In genomic region chrX:162828016-162828415, GRCm38 (mm10) we compare ENCODE assay signal across 8 mouse cellular contexts. TPM values are rescaled to one million over a fixed set of nuclear protein-coding genes. Genes with fewer than 3 reads are reported as not detected.
A peak's percentile ranks its signal among the peaks of the same experiment; 100 is the strongest.
DNase-seq lines count a peak whose midpoint lies in the region; ATAC-seq and TF ChIP-seq lines count a peak whose summit lies in the region.

No protein-coding gene starts in this region.

- H3K9ac ChIP-seq in kidney, embryonic 16.5 days (replicated peaks; ENCODE audit: low read length), result peak overlapping the region; percentile 67
- H3K9ac ChIP-seq in intestine, embryonic 16.5 days (ENCODE audit: low read depth, low read length), result peak overlapping the region; percentile 68; the same call in 1 of the 2 replicates
- peak overlapping the region; percentile 60; the same call in 1 of the 2 replicates for H3K9ac ChIP-seq in midbrain, embryonic 11.5 days (ENCODE audit: low read length)

- no peak for ATAC-seq in kidney, embryonic 16.5 days (ENCODE audit: low FRiP score, low TSS enrichment)
- ATAC-seq in intestine, embryonic 16.5 days, result no peak
- ATAC-seq in midbrain, embryonic 11.5 days (ENCODE audit: low FRiP score), result no peak
- ATAC-seq in activated CD4-positive, CD25-positive, alpha-beta regulatory T cell, adult 4 months, result no peak

- H3K4me1 ChIP-seq in kidney, embryonic 16.5 days (ENCODE audit: insufficient read depth, low read length), result no peaks in the 10 kb centered on the region
- no peaks in the 10 kb centered on the region for H3K4me1 ChIP-seq in embryonic fibroblast, embryonic 13.5 days (ENCODE audit: control insufficient read depth, insufficient read depth, low read length)
- no peaks in the 10 kb centered on the region for H3K4me1 ChIP-seq in intestine, embryonic 16.5 days (ENCODE audit: control insufficient read depth, insufficient read depth, low read length)
- no peaks in the 10 kb centered on the region for H3K4me1 ChIP-seq in midbrain, embryonic 11.5 days (ENCODE audit: control insufficient read depth, insufficient read depth, low read length)

- H3K27ac ChIP-seq in kidney, embryonic 16.5 days (ENCODE audit: low read length), result no peak overlapping the region
- no peak overlapping the region for H3K27ac ChIP-seq in embryonic fibroblast, embryonic 13.5 days (ENCODE audit: insufficient read depth, low read length)
- H3K27ac ChIP-seq in intestine, embryonic 16.5 days (ENCODE audit: low read length), result no peak overlapping the region
- no peak overlapping the region for H3K27ac ChIP-seq in midbrain, embryonic 11.5 days (ENCODE audit: low read depth, low read length)

- no peaks in the 10 kb centered on the region for H3K9me3 ChIP-seq in kidney, embryonic 16.5 days (ENCODE audit: low read length)
- no peaks in the 10 kb centered on the region for H3K9me3 ChIP-seq in intestine, embryonic 16.5 days (ENCODE audit: control insufficient read depth, low read length)
- H3K9me3 ChIP-seq in midbrain, embryonic 11.5 days (ENCODE audit: control insufficient read depth, low read length), result no peaks in the 10 kb centered on the region

- H3K4me3 ChIP-seq in kidney, embryonic 16.5 days (ENCODE audit: low read length), result peak overlapping the region; percentile 60
- H3K4me3 ChIP-seq in embryonic fibroblast, embryonic 13.5 days (ENCODE audit: insufficient read depth, low read length), result peak overlapping the region; percentile 76
- peak overlapping the region; percentile 59 for H3K4me3 ChIP-seq in intestine, embryonic 16.5 days (ENCODE audit: low read length)
- peak overlapping the region; percentile 50 for H3K4me3 ChIP-seq in midbrain, embryonic 11.5 days (ENCODE audit: low read depth, low read length)

- no peak for DNase-seq in kidney, adult 18-20 months
- no peak for DNase-seq in midbrain, embryonic 11.5 days (ENCODE audit: low spot score, missing footprints)
- DNase-seq in layer of hippocampus, postnatal 10 days (ENCODE audit: low spot score in 2 of 2), result no peak
- no peak for DNase-seq in gastrocnemius, adult 8-10 months (ENCODE audit: low spot score in 2 of 2)

- no peak for TF ChIP-seq POLR2A in embryonic fibroblast, embryonic 13.5 days (IDR thresholded peaks at IDR 0.05; ENCODE audit: low read depth, low read length)

- no peaks in the 10 kb centered on the region for H3K36me3 ChIP-seq in kidney, embryonic 16.5 days (ENCODE audit: insufficient read depth, low read length)
- H3K36me3 ChIP-seq in intestine, embryonic 16.5 days (ENCODE audit: control insufficient read depth, insufficient read depth, low read length), result no peaks in the 10 kb centered on the region
- H3K36me3 ChIP-seq in midbrain, embryonic 11.5 days (ENCODE audit: control insufficient read depth, insufficient read depth, low read length), result no peaks in the 10 kb centered on the region

- WGBS in kidney, embryonic 16.5 days, result 47% methylated on average over 6 of the region's 6 CpGs
- 44% methylated on average over 6 of the region's 6 CpGs for WGBS in intestine, embryonic 16.5 days
- 44% methylated on average over 6 of the region's 6 CpGs for WGBS in midbrain, embryonic 11.5 days

- H3K27me3 ChIP-seq in kidney, embryonic 16.5 days (ENCODE audit: insufficient read depth, low read length), result peaks cover 7% of the 10 kb centered on the region; the same call in 1 of the 2 replicates
- H3K27me3 ChIP-seq in intestine, embryonic 16.5 days (replicated peaks; ENCODE audit: control insufficient read depth, insufficient read depth, low read length), result no peaks in the 10 kb centered on the region
- H3K27me3 ChIP-seq in midbrain, embryonic 11.5 days (ENCODE audit: control insufficient read depth, insufficient read depth, low read length), result no peaks in the 10 kb centered on the region

- peak overlapping the region; percentile 82 for H3K4me2 ChIP-seq in kidney, embryonic 16.5 days (replicated peaks; ENCODE audit: low read depth, low read length)
- H3K4me2 ChIP-seq in intestine, embryonic 16.5 days (ENCODE audit: low read depth, low read length), result peak overlapping the region; percentile 81
- peak overlapping the region; percentile 70 for H3K4me2 ChIP-seq in midbrain, embryonic 11.5 days

- no peak for TF ChIP-seq CTCF in embryonic fibroblast, embryonic 13.5 days (IDR thresholded peaks at IDR 0.05; ENCODE audit: borderline replicate concordance, insufficient read depth, low read length)

RNA-seq across cellular contexts. Expression of gene Txlng, which starts 1.2 kb away (rescaled TPM):
- polyA plus RNA-seq in kidney, embryonic 16.5 days (2015; fragmentation: Nextera tagmentation; extraction: Ambion mirVana), result 15.2 and 15.3 TPM in 2 replicates
- 10.0 and 12.5 TPM in 2 replicates for polyA plus RNA-seq in embryonic fibroblast, embryonic 13.5 days (2011; ENCODE audit: insufficient read length, low read depth, missing spikeins)
- polyA plus RNA-seq in intestine, embryonic 16.5 days (2015; fragmentation: Nextera tagmentation; extraction: Ambion mirVana), result 12.1 and 13.4 TPM in 2 replicates
- polyA plus RNA-seq in midbrain, embryonic 11.5 days (2014; fragmentation: Nextera tagmentation; extraction: Ambion mirVana), result 18.1 and 18.8 TPM in 2 replicates
- polyA plus RNA-seq in activated CD4-positive, CD25-positive, alpha-beta regulatory T cell, adult 4 months (2017; shearing (Covaris generic)), result 10 to 100 TPM; 20.9 to 22.1 TPM
- 10 to 100 TPM; 17.5 to 18.6 TPM for total RNA-seq in layer of hippocampus, postnatal 10 days (2021)
- total RNA-seq in gastrocnemius, adult 8-10 months (2022), result 10 to 100 TPM in 1 of 4 experiments, 1 to 10 TPM in 3; 7.1 to 10.9 (median 7.8) TPM
